Mouse (Mus musculus) heart, postnatal 4 days (tissue): ENCODE data around the gene Slc17a7. TPM values are rescaled to one million over a fixed set of nuclear protein-coding genes. Genes with fewer than 3 reads are reported as not detected.
"Not testable (repeated sequence)": the region's sequence is repeated elsewhere in the genome, so short reads cannot be mapped to it uniquely, and the experiment has no call there.

Experiments
- DNase-seq: peaks from one replicate; pipeline ENCODE4 v3.0.0; 2021
- total RNA-seq, 2 experiments: library from RNA; stranded (reverse); gene quantifications; 2 replicates each; pipeline ENCODE4 v1.2.3; 2021

The Slc17a7 gene
- total RNA-seq, 2 experiments from 2014 or later: 9.1 to 12.4 TPM

DNA sequence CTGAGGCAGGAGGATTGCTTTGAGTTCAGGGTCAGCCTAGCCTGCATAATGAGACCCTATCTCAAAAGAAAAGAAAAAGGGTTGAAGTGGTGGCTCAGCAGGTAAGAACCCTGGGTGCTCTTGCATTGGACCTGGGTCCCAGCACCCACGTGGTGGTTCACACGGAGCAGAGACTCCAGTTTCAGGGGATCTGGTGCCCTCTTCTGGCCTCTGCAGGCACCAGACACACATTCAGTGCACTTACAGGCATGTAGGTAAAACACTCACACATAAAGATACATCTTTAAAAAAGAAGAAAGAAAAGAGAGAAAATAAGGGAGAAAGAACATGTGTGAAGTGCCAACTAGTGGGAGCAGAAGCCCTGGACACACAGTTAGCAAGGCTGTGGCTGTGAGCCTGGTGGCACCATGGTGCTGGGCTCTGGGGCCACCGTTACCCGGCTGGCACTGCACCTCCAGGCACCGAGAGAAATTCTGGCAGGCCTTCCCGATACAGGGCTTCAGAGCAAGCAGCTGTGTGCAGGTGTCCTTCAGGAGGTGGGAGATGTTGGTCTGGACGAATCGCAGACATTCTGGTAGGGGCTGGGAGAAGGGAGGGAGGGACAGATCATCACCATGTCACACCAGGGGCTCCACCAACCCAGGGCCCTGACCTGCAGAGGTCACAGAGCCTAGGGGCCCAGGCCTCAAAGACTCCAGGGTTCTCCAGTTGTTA, 30.1 kb upstream of the Slc17a7 start:
- no peak for DNase-seq

DNA sequence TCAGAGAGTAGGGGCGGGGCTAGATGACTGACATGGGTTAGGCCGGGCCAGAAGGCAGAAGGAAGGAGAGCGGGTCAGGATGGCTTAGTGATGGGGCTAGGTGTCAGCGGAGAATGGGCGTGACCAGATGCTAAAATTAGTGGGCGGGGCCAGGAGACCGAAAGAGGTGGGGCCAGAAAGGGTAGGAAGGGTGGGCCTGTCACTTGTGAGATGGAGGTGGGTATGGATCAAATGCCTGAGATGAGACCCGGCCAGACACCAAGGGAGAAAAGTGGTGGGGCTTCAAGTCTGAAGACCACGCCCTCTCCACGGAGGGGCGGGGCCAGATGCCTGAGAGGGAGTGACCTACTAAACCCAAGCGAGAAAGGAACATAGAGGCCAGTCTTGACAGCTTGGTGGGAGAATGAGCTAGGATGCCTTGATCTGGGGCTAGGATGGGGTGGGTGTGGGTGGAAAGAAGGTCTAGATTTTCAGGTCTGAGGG, 29.2 kb upstream of the Slc17a7 start:
- DNase-seq: peak; percentile 48

DNA sequence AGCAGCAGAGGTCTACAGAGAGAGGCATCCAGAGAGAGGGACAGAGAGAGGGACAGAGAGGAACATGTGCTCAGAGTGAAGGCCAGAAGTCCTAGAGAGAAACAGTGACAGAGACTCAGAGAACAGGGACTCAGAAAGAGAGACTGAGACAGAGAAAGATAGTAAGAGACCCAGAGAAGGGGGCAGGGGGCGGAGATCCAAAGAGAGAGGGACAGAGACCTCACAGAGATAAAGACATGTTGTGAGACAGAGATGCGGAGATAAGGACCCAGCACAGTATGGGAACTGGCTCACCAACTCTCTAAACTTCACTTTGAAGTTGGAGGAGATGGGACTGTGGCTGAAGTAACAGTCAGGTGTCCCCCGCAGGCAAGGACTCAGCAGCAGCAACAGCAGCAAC, 28.4 kb upstream of the Slc17a7 start:
- no peak for DNase-seq

DNA sequence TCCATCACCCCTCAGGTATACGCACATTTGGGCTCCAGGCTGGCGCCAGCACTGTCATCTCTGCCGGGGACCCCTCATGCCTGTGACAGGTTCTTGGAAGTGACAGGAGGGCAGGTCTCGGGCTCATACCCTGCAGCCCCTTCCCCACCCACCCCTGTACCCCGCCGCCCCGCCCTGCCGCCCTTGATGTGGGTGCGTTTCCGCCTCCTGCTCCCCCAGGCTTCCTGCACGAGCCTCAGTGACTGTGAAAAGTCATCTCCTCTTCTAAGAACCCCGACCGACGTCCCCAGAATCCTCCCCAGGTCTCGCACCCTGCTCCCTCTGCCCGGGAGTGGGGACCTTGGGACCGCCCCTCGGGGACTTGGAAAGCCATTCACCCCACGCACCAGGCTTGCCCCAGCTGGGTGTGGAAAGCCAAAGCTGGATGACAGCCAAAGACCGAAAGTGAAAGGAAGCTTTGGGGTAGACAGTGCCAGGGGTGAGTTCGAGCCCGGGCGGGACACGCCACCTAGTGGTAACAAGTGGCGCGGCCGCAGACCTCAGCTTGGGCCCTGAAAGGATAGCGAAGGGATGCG, 27.7 kb upstream of the Slc17a7 start, which contains the start of the genes Gm45713 and Flt3l:
Gene Gm45713, minus strand, starts transcription at position 239 of the 575 bp plus-strand sequence.
Gene Flt3l, minus strand, starts transcription at position 440 of the 575 bp plus-strand sequence.
- DNase-seq: peak; percentile 95

DNA sequence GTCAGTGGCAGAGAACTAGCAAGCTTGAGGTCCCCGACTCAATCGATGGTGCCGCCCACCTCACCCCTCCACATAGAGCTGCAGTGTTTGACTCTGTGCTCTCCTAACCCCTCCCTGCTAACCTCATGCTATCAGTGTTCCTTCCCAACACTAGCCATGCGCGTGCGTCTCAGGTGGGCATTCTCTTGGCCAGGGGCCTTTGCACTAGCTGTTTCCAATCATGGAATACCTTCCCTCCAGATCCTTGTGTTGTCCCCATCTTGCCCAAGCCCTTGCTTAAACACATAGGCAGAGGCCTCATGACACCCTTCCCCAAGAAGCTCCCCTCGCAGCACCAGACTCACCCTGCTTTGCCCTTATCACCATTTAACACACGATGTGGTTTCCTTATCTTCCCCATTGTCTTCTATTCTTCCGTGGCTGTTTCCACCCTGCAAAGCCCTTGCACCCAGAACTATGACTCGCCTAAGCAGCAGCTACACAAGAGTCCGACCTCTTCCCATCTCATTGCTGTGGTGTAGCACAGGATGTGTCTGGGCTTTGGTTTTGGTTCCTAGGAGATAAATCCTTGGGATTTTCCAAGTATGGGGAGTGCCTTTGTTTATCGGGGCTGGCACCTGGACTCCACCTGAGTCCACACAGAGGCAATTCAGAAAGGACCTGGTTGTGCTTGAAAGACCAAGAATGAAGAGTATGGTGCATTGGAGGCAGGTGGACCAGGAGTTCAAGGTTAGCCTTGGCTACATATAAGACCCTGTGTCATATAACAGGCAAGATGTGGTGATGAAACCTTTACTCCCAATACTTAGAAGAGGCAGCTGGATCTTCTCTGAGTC, 26.4 kb upstream of the Slc17a7 start:
- DNase-seq: no peak

DNA sequence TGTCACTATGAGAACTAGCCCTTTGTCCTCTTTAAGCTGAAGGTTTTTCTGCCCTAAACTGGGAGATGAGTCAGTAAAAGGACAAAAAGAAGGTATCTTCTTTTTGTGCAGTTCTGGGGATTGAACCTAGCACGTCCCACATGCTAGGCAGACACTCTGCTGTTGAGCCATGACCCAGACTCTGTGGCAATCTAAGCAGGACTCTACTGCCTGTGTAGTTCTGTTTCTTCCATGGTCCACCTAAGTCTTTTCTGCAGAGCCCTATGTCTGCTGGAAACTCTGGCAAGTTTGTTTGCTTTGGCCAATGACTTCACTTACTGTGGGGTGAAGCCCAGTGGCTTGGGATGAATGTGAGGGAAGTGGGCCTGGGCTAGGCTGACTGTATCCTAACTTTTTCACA, 25.3 kb upstream of the Slc17a7 start:
- DNase-seq: no peak

DNA sequence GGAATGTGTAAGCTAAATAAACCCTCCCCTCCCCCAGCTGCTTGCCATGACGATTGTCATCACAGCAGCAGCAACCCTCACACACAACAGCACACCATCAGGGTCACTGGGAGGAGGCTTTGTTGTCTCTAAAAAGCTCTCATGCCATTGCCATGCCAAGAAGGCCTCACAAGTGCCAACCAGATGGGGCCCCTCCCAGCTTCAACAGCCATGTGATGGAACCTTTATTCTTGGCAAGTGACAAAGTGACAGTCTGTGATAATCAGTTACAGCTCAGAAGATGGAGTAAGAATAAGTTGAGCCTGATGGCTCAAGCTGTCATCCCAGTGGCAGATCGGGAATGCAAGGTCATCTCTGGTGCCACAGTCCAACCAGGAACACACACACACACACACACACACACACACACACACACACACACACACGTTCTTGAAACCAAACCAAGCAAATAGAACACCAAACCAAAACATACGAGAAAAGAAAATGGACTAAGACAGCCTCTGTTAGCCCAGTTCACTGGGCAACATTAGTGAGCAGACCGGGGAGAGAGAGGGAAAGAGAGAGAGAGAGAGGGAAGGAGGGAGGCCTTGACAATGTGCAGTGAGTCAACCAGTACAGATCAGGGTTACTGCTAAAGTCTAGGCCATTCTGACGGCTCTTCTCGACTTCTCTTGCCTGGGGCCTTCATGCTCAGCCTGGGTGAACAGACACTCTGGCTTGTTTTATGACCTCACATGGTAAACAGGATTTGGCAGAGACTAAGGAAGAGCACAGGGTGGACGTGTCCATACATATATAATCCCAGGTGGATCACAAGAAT, 23.6 kb upstream of the Slc17a7 start:
- DNase-seq: no peak

DNA sequence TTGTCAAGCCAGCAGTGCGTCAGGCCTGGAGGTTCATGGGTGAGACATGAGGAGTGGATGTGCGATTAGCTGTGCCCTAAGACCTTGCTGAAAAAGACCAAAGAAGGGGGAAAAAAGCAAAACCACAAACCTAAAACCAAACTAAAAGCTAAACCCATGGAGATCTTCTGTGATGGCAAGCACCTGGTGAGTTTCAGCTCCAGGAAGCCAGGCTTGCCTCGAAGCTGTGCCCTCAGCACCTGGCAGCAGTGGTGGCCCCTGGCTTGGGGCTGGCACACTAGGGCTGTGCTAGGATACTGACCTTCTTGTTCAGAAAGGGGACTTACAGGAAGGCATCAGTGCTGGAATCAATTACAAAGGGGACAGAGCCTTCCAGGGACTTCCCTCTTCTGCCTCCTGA, 22.4 kb upstream of the Slc17a7 start:
- DNase-seq: no peak

DNA sequence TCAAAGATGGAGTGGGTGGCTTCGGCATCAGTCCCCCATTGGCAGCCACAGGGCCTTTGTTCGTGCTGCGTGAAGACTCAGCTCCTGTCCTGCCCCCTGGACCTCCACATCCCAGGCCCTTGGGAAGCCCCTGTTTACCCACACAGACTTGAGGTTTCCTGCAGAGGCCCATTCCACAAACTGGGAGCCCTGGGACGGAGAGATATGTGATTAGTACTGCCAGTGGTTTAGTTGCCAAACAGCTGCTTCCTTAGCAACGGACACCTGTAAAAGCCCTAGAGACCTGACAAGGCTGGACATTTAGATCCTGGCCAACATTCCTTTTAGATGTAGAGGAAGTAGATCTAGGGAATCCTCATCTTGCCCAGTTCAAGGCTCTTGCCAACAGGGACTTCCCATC, 21.8 kb upstream of the Slc17a7 start:
- no peak for DNase-seq

DNA sequence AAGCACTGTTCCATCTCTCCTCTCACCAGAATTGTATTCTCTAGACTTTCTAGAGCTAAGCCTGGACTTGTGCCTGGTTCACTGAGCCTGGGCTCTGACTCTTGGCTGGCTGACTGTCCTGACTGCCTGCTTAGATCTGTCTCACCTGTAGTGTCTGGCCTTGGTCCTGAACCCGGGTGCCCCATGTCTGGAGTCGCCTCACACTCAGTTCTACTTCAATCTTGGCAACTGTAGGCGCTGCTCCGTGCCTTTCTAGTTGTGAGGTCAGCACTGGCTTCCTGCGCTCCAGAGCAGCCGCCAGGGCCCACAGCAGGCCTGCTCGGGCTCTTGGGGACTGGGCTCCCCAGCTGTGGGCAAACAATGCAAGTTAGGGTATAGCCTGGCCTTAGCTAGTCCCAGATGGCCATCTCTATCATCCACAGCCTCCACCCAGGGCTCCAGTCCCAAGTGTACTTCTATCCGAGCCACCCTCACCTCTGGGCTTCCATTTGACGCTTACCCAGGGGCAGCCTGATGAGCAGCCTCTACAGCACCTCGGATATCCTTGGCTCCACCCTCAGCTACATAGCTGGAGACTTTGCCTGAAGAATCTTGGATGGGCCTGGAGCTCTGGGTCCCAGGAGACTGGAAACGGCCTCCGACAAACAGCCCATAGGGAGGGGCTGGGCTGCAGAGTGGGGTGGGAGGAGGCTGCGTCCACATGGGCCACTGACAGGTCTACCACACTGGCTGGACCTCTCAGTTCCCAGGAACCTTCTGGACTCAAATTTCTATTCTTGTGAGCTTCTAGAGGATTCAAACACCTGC, 19.2 kb upstream of the Slc17a7 start:
- no peak for DNase-seq

DNA sequence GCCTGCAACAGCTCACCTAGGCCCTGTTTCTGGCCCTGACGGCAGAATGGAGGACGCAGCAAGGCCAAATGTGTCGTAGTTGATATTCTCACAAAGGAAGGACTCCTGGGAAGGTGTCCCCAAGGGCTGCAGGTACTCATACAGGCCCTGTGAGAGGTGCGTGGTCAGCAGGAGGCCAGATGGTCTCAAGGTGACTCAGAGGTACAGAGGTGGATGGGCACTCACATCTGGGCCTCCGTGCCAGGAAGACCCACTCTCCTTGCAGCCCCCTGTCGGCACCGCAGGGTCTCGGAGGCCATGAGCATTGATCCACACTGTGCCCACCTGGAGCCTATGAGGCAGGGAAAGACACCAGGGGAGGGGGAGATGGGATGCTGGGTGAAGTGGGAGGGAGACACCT, 18.3 kb upstream of the Slc17a7 start:
- DNase-seq: no peak

DNA sequence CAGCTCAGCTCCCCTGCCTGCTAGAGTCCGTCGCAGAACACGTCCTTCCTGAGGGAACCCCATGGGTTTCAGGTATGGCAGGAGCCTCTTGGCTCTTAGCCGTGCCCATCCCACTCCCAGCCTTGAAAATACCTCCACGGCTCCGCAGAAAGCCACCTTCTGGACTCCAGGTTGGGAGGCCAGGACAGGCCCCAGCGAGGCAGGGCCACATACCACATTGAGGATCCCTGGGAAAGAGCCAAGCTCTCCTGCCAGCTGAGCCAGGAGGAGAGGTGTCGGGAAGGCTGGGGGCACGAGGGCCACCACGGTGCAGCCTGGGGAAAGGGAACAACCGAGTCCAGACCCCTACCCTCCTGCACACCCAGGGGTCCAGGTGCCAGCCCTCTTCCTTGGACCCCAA, 16.5 kb upstream of the Slc17a7 start:
- no peak for DNase-seq

DNA sequence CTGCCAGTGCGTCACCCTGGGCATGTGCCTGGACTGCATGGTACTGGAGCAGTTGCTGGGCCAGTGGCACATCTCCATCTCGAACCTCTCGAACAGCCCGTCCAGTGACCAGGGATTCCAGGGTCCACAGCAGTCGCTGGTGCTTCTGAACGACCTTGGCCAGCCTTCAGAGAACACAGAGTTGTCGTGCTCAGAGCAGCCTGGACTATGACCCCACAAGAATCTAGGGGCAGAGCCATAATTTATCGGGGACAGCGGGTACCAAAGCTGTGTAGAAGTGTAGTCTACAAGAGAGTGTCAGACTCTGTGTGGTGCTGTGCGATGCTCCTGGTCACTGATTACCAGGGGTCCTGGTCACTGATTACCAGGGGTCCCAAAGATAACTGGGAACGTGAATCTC, 15.8 kb upstream of the Slc17a7 start:
- no peak for DNase-seq

DNA sequence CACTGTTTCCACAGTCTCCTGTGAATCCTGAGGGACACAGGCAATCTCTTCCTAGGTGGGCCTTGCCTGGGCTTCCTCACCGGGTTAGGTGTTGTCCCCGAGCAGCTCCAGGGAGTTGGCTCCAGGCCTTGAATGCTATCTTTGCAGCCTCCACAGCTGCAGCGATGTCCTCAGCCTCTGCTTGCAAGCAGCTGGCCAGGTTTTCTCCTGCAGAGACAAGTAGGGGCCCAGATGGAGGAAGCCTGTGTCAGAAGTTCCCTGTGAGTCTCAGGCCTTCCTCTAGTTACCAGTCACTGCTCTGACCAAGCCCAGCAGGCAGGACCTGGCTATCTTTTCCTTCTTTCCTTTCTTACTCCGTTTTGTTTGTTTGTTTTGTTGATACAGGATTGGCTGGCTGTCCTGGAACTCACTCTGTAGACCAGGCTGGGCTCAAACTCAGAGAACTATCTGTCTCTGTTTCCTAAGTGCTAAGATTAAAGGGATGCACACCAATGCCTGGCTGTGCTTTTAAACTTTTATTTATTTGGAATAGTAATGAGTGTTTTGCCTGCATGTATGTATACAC, 15.1 kb upstream of the Slc17a7 start:
- peak; percentile 39 for DNase-seq

DNA sequence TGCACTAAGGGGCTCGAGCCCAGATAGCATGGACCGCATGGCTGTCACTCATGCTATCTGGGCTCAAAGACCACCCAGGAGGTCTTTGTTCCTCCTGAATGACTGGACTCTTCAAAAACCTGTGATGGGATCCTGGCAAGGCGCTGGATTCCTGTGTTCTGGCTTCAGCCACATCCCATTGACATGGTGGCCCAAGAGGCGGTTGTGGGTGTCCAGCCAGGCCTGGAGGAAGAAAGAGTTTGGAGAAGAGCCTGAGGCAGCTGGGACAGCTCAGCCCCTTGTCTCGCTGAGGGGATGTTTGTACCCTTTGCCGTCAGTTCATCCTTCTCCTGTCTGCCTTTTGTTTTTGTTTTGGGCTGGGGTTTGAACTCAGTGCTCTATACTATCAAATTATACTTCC, 14.2 kb upstream of the Slc17a7 start:
- DNase-seq: peak; percentile 52

DNA sequence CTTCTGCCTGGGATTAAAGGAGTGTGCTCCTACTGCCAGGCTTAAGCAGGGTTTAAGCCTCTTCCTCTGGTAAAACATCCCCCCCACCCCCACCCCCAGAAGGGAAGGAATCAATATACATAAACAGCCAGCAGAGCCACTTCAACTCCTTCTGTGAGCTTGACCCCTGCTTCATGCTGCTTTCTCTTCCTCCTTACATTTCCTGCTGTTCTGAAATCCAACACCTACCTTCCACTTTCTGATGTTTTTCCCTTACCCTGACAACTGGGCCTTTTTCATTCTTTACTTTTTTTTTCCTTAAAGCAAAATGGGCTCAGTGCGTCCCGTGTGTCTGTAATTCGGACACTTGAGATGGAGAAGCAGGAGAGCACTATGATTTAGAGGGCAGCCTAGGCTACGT, 13.4 kb upstream of the Slc17a7 start:
- no peak for DNase-seq

DNA sequence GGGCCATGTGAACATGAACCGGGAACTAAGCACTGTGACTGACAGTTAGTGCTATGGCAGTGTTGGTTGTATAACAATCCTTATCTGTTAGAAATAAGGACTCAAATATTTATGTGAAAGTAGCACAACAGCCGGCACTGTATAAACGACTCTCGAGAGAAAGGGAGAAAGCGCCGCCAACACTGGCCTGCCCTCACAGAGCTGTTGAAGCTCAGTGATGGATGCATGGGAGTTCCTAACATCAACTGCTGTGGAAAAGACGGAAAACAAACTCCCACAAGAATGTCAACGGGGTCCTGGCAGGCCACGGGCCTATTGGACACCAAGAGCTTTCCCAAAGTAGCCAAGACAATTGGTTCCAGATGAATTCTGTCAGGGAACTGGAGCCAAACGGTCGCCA, 12.4 kb upstream of the Slc17a7 start:
- peak; percentile 52 for DNase-seq

DNA sequence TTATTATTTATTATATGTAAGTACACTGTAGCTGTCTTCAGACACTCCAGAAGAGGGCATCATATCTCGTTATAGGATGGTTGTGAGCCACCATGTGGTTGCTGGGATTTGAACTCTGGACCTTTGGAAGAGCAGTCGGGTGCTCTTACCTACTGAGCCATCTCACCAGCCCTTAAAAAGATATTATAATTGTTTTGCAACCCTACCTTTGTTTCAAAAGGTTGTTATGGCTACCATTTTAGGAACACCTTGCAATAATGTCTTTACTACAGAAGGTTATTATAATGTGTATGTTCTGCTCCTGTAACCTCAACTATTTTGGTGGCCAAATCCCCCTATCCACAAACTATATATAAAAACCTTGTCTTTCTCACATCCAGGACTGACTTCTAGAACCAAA, 10.7 kb upstream of the Slc17a7 start:
- not testable (repeated sequence) for DNase-seq

DNA sequence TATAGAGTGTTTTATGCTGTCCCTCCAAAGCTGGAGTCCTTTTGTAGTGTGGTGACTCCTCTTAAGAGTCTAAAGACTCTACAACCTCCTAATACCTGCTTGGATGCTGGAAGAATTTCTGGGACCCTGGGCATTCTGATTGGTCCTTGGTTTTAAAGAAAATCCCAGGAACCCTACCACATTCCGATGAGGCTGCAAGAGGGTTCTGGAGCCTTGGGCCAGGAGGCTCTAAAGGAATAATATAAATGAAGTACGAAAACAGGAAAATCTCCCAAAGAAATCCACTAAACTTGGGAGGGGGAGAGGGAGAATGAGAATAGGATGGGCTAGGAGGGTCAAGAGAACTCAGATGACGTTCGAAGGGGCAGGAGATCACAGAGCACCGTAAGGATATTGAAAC, 10.2 kb upstream of the Slc17a7 start:
- no peak for DNase-seq

DNA sequence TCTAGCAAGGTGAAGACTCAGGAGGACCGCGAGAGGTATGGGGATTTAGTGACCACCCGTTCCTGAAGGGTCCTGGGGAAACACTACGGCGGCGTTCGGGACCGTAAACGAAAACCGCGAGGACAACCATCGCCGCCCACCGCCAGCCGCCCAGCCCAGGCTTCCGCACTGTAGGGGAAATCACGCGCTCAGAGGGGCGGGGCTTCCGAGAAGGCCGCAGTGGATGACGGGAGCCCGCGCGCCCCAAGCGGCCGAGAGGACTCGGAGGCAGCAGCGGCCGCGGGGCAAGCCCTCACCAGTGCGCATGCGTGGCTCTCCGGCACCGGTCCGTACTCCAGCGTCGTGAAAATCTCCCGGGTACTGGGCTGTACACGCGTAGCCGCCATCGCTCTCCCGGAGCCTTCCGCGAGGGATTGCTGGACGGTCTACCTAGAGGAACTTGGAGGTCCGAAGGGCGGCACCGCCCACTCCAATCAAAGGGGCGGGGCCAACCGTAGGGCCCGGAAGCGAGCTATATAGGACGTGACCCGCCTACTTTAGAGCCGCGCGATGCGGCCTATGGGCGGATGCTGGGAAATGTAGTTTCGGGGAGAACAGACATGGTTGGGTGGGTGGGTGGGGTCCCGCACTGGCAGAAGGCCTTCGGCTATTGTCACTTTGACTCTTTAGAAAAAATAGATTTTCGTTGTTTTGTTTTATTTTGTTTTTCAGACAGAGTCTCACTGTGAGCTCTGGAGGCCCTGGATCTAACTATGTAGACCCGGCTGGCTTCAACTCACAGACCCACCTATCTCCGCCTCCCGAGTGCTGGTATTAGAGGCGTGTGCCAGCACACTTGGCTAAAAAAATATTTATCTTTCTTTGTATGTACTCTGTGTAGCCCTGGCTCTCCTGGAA, 9.4 kb upstream of the Slc17a7 start, which contains the start of the genes Pih1d1 and Aldh16a1:
Gene Pih1d1, plus strand, starts transcription at position 208 of the 897 bp plus-strand sequence.
Gene Aldh16a1, minus strand, starts transcription at position 489 of the 897 bp plus-strand sequence.
- DNase-seq: peak; percentile 98
